Mouse (Mus musculus): ENCODE data around the gene Prrt3.

Gene Prrt3

DNA sequence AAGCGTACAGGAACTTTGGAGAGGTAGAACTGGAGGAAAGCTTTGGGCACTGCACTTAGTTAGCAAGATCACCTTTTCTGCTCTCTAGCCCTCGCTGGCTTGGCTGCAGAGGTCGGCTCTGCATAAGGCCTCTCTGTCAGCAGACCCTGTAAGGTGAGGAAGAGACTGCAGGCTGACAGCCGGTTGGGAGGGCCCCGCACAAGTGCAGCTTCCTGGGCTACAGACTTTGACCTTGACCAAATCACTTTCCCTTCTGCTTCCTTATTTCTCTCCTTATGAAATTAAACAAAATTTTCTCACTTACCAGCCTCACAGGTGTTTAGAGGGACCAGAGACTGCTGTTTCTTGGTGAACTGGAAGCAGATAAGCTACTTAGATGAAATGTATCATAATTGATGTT, 46.7 kb downstream of the Prrt3 start:
- DNase-seq (ENCODE audit: extremely low read depth, low read depth, low spot score): no peak

GRCm38 (mm10) chr6:113451839-113452238, 49.9 kb downstream of the Prrt3 start:
- DNase-seq (ENCODE audit: extremely low read depth, low read depth, low spot score): no peak

DNA sequence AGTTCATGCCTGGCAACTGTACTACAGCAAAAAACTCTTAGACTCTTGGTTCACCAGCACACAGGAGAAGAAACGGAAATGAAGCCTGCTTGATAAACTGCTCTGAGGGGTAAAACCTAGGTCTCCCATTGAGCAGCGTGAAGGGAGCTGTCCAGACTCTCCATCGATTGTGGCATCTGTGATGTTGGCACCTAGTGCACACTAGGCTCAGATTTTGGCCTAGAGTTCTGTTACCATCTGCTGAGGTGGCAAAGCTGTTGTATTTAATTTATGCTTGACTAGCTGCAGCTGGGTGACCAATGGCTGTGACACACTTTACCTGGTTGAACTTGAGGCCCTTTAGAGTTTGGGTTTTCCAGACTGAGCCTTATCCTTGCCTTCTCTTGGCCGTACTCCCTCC, 54.1 kb downstream of the Prrt3 start:
- DNase-seq (ENCODE audit: extremely low read depth, low read depth, low spot score): no peak

DNA sequence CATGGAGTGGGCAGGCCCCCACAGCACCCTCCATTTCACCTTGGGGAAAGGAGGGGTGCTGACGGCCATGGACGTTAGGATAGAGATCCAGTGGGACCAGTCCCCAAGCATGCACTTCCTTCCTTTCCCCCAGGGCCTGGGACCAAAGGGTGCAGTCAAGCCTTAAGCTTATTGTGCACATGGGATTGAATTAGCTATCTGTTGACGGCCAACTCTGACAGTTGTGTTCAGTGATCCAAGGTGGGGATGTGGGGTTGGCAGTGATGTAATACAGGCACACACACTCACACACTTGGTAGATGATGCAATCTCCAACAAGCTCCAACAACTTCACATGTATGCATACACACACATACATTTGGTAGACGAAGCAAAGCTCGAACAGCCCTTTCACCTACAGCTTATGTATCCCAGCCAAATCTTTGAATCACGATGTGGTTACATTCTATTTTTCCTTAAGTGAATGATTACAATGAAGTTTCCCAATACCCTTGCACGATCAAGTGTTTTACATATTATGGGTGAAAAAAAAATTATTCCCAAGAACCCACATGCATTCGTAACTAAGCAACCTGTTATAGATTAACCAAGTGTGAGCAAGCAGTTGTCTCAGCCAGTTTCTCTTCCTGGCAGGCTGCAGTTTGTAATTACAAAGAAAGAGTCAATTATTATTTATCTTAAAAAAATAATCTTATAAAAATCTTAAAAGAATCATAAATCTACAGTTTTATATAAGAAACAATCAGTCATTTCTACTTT, 57.3 kb downstream of the Prrt3 start:
- no peak for DNase-seq (ENCODE audit: extremely low read depth, low read depth, low spot score)
